Mouse (Mus musculus) lung, postnatal 0 days (tissue): ENCODE data around the gene Btbd11.

ENCODE experiments used
- CTCF ChIP-seq: IDR thresholded peaks from 2 replicates; pipeline ENCODE4 v1.5.1; 2016; ENCODE audit warnings: antibody characterized with exemption, mild to moderate bottlenecking
- EP300 ChIP-seq: IDR thresholded peaks from 2 replicates; pipeline ENCODE4 v1.6.1; 2016; ENCODE audit warnings: antibody characterized with exemption, mild to moderate bottlenecking, control low read depth

DNA sequence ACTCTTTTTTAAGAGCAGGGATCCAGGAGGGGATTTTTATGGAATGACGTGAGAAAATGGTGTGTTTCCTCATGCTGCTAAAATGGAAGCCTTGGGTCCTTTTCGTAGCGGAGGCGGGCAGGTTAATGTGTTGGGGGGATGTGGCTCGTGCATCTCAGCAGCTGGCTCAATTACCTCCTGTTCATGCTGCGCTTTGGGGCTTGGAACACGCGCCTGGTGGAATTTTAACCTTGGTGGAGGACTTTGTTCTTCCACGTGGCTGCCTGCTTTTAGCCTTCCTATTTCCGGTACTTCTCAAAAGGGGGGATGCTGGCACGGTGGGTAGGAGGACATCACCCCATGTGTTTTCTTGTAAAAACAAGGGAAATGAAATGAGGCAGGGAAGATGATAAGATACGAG, 47.9 kb upstream of the Btbd11 start:
- TF ChIP-seq CTCF (no peak), EP300 (no peak)
